Mouse (Mus musculus) NIH3T3 (cell line): Measurements from ENCODE around the gene Cyp2s1.

ENCODE experiments used
- DNase-seq: peaks from one replicate; pipeline ENCODE4 v3.0.0-alpha.2; 2012; ENCODE audit warnings: low read depth

Cyp2s1 gene

DNA sequence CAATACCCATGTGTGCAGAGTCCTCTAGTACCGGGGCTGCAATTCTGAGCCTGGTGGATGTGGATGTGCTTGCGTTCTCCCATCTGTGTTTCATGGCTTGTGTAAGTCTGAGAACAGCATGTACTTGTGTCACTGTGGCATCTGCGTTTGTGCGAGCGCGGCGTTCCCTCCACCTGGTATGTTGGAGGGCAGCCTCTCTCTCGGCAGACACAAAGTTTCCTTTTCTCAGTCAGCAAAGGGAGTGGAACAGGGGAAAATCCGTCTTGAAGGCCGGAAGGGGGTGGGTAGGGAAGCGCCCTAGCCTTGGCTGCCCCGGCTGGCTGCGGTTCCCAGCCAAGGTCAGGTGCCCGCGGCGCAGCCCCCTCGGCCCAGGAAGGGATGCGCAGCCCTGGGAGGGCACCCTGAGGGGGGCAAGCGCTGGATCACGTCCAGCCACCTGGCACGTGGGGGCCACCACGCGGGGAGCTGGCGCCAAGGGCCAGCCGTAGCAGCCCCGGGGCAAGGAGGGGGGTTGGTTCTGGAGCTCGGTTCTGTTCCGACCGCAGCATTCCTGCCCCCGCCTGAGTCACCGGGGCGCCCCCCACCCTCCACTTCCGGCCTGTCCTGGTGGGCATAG lies 35.3 kb downstream of the Cyp2s1 start:
- DNase-seq = peak; percentile 78

DNA sequence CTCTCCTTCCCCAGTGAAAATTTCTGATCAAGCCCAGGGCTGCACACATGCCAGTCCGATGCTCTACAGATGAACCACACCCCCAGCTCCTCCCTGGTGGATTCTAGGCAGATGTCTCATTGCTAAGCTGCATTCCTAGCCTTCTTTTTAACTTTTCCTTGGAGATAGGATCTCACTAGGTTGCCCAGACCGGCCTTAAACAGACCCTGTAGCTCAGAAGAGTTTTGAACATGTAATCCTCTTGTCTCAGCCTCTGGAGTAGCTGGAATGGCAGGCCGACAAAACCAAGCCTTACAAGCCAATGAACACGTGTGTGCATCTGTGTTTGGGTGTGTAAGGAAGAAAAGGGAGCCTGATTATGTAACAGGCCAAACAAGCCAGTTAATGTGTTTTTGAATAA lies 36.0 kb downstream of the Cyp2s1 start:
- DNase-seq = peak; percentile 72

DNA sequence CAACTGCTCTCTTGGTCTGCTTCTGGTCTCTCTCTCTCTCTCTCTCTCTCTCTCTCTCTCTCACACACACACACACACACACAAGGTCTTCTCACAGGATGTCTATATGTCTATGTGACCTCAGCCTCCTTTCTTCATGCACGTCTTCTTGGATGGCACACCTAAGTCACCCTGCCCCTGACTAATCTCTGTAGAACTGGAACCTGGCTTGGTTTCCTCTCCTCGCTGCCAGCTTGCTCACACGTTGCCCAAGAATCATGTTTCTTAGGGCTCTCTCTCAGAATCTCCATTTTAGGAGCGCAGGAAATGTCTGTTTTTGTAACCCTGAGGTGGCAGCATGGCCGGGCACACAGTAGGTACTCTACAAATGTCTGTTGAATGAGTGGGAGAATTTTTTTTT lies 36.7 kb downstream of the Cyp2s1 start:
- DNase-seq = no peak

DNA sequence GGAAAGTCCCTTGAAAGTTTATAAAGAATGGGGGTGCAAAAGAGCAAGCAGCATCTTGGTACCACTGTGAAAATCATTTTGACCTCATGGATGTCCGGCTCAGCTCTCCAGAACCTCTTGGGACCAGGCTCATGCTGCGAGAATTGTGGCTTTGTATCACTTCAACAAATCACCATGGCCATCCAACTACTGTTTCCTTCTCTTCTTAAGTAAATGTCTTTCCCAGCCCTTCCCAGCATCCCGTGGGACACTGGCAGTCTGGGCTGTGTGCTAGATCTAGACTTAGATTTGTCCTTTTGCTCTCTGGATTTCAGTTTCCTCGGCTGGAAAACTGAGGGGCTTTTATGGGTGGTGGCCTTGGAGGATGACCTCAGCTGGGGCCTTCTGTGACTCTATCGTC lies 48.5 kb downstream of the Cyp2s1 start:
- no peak for DNase-seq

DNA sequence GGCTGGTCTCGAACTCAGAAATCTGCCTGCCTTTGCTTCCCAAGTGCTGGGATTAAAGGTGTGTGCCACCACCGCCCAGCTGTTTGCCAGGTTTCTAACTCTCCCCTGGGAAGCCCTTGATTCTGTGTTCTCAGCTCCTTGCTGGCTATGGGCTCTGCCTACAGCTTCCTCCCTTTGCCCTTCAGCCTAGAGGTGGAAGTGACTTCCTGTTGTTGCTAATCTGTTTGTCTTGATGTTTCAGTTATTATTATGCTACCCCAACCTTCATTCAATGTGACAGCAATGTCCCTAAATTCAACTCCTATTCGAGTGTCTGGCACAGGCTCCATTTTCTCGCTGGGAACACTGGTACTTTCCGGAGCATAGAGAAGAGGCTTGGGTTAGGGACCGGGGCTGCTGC lies 50.6 kb downstream of the Cyp2s1 start:
- DNase-seq = no peak

DNA sequence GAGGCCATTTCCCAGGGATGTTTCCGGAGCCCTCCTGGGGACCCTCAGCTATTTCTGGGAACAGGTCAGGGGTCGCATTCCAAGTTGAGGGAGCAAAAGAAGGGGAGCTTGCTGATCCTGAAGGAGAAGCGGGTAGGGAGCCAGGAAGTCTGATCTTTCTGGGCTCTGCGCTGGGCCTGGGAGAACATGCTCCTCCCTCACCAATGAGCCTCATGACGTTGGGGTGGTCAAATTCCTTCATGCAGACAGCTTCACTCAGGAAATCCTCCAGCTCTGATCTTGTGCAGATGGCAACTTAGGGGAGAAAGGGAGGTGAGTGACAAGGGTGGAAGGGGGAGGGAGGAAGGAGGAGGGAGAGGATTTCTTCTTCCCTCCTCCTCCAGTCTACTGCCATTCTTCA lies 52.5 kb downstream of the Cyp2s1 start:
- DNase-seq = no peak

DNA sequence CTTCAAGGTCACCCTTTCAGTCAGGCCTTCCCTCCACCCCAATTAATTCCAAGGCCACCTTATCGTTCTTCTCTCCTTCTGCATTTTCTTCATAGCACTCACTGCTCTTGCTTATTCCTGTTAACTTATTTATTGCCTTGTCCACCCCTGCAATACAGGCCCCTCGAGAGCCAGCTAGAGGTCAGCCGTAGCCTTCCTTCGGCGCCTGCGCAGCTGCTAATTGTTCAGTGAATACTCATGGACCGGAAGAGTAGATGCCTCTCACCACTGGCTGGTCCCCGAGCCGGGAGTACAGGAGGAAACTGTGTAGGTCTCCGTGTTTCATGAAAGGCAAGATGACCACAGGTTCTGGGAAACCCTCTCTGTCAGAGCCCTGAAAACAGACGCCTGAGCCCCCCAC lies 53.0 kb downstream of the Cyp2s1 start:
- DNase-seq = no peak

DNA sequence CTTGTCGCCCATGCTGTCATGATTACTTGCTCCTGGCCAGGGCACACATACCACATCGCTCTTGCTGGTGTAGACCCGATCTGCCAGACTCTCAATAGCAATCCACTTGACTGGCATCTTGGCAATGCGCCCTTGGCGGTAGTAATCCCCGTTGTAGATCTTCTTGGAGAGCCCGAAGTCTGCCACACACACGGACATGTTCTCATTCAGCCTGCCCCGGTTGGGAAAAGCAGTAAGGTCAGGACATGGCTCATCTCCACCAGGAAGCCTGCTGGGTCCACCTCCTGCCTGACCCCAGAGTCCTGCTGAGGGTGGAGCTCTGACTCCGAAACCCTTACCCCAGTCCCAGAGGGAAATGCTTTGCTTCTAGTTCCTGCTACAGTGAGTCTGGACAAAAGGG lies 55.4 kb downstream of the Cyp2s1 start:
- peak; percentile 41 for DNase-seq

DNA sequence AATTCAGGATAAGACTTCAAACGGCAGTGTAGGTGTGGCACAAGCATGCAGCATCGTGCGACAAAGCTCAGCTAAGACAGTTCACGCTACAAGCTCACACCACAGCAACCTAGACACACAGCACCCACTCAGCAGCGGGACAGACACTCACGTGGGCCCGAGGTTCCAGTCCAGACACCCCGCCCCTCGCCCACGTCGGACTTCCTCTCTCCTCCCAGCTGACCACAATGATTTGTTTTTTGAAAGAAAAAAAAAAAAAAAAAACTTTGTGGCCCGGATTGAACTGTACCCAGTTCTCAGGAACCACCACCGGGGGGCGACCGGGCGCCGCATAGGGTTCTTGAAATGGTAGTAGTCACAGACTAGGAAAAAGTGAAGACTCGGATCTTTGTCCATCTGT lies 60.7 kb downstream of the Cyp2s1 start:
- DNase-seq = peak; percentile 95

DNA sequence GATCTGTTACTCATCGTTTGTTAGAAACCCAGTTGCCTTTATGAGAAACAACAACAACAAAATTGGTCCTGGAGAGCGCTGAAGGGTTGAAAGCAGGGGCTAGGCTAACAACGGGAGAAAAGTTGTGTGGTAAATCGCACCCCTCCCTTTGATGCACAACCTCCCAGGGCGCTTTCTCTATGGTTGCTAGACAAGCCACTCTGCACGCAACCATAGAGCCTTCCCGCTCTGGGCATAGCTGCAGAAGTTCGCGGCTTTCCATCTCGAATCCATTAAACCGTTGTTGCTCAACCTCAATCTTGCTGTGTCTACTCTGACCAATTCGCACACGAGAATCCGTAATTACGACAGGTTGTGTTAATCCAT lies 61.3 kb downstream of the Cyp2s1 start:
- DNase-seq = no peak

DNA sequence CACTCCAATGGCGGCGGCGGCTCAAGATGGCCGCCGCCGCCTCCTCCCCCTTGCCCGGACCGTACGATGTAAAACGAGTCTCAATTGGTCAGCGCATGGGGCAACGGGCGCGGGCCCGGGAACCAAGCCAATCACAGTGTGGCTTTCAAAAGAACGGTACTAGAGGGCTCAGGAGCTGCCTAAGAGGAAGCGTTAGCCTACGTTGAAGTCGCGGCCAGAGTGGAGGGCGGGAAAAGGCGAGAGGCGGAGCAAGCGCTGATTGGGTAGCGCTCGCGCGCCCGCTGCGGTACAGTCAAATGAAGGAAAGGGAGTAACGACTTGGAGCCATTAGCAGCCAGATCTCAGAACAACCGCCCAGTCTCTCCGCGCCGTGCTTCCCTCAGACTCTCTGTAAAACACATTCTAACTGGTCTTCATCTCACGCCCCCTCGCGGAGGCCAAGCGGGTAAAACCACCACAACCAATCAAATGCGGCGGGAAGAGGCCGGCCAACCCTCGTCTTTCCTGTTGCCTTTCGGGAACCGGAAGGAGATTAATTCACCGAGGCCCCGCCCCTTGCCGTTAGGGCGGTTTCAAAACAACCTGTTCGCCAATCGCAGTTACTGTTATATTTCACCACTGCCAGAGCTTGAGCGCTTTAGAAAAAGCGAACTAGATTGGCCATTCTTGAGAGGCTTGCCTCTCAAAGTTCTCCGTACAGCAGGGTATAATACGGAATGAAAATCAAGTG lies 61.8 kb downstream of the Cyp2s1 start, which contains the start of gene Hnrnpul1:
Gene Hnrnpul1, minus strand, starts transcription at position 20 of the 730 bp plus-strand sequence.
- DNase-seq = peak; percentile 99

DNA sequence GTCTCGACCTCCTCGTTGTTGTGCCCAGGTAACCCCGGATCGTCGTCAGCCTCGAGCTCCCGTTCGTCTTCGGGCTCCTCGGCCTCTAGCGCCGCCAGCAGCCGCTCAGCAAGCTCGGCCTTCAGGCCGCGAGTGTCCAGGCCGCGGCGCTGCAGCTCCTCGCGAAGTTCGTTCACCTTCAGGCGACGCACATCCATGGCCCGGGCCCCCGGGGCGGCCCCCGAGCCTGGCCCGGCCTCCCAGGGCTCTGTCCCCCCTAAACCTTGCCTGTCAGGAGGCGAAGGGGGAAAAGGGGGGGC lies 62.3 kb downstream of the Cyp2s1 start:
- no peak for DNase-seq

DNA sequence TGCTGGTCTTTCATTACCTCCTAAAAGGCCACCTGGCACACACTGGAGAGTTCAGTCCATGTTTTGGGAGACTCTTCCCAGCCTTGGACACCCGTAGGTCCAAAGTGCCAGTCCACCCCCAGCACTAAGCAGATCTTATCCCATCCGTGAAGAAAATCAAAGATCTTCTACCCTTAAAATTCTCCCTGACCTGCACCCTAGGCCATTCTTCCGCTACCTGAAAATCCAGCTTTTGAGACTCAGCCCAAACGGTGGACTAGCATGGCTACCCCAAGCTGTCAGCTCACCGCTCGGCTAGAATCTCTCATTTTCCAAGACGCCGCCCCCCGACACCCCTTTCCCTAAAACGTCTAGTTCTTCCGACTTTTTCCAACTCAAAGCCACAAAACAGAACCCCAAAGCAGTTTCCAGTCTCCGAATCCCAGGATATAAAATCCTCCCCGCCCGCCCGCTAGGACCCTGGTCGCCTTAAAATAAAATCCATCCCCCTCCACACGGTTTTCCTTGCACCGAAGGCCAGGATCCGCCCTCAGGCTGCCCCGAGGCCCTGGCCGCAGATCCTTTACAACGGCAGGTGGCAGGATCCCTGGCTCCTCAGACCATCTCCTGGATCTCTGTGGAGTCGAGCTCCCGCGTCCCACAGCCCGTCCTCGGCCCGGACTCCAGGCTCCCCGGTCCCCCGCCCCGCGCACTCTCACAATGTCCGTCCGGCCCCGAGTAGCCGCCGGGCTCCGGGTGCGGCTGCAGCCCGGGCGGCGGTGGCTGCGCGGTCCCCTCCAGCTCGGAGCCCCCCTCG lies 62.9 kb downstream of the Cyp2s1 start:
- DNase-seq = peak; percentile 62

DNA sequence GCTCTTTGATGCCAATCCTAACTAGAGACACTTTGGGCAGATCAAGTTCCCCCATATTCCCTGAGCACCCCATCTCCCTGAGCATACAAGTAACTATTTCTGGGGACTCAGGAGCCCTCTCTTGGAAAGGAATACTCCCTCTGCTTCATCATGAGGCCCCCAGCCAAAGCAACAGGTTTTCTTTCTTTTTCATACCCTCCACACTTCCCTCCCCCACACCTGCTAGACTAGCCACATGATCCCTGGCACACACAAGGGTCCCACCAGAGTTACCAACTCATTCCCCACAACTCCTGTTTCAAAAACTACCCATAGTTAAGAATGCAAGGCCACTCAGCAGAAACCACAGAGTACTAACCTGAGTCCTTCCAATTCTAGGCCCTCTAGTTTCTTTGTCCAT lies 63.6 kb downstream of the Cyp2s1 start:
- no peak for DNase-seq
